Mouse (Mus musculus) G1E (cell line): ENCODE data around the gene Serpinb9.

Source experiments
- CTCF ChIP-seq: IDR thresholded peaks from 2 replicates; pipeline ENCODE4 v1.5.1; 2012; ENCODE audit warnings: low read depth, low read length, inconsistent platforms, mixed read lengths
- GATA1 ChIP-seq: IDR thresholded peaks from 2 replicates; pipeline ENCODE4 v1.6.1; 2012; ENCODE audit warnings: borderline replicate concordance, low read length, inconsistent platforms, mixed read lengths
- GATA2 ChIP-seq: IDR thresholded peaks from 2 replicates; pipeline ENCODE4 v1.6.1; 2012; ENCODE audit warnings: low read depth, low read length, inconsistent platforms, borderline replicate concordance
- POLR2AphosphoS5 ChIP-seq: IDR thresholded peaks from 2 replicates; pipeline ENCODE4 v1.6.1; 2012; ENCODE audit warnings: low read depth, low read length, inconsistent platforms; ENCODE audit not compliant: insufficient replicate concordance
- TAL1 ChIP-seq: conservative IDR thresholded peaks from 2 replicates; pipeline ENCODE4 v1.6.1; 2012; ENCODE audit warnings: low read depth, low read length, inconsistent platforms, mixed read lengths

GRCm38 (mm10) chr13:33051697-33052096, 48.6 kb downstream of the Serpinb9 start:
- no peak for TF ChIP-seq CTCF
- TF ChIP-seq GATA1, result no peak
- TF ChIP-seq TAL1, result no peak
- no peak for TF ChIP-seq GATA2
- TF ChIP-seq POLR2AphosphoS5, result no peak
